Mouse (Mus musculus) kidney, adult 11 months (tissue): ENCODE data around the gene Cry2.

Experiments
- DNase-seq: peaks from one replicate; pipeline ENCODE4 v3.0.0; 2022

Gene Cry2

GRCm38 (mm10) chr2:92443313-92443712, 9.5 kb upstream of the Cry2 start:
- DNase-seq, result no peak

- DNase-seq, result no peak
Measured at GRCm38 (mm10) chr2:92442419-92443001, 8.7 kb upstream of the Cry2 start.

- DNase-seq, result no peak
Measured at GRCm38 (mm10) chr2:92440432-92440831, 6.6 kb upstream of the Cry2 start.

- DNase-seq, result no peak
Measured at GRCm38 (mm10) chr2:92438567-92438966, 4.7 kb upstream of the Cry2 start.

- peak; percentile 76 for DNase-seq
Measured at GRCm38 (mm10) chr2:92437875-92438274, 4.0 kb upstream of the Cry2 start.

- no peak for DNase-seq
Measured at GRCm38 (mm10) chr2:92437366-92437765, 3.5 kb upstream of the Cry2 start.

- no peak for DNase-seq
Measured at GRCm38 (mm10) chr2:92435023-92435422, 1.2 kb upstream of the Cry2 start.

GRCm38 (mm10) chr2:92434375-92434745, 517 bp upstream of the Cry2 start:
- DNase-seq, result no peak

- peak; percentile 82 for DNase-seq
Measured at GRCm38 (mm10) chr2:92432299-92433295, 1.2 kb downstream of the Cry2 start.

- no peak for DNase-seq
Measured at GRCm38 (mm10) chr2:92431611-92432179, 2.1 kb downstream of the Cry2 start.

- no peak for DNase-seq
Measured at GRCm38 (mm10) chr2:92430723-92431541, 2.9 kb downstream of the Cry2 start.

GRCm38 (mm10) chr2:92430089-92430488, 3.8 kb downstream of the Cry2 start:
- DNase-seq, result no peak

- peak; percentile 93 for DNase-seq
Measured at GRCm38 (mm10) chr2:92427882-92428281, 6.0 kb downstream of the Cry2 start.

- no peak for DNase-seq
Measured at GRCm38 (mm10) chr2:92426426-92426825, 7.4 kb downstream of the Cry2 start.

GRCm38 (mm10) chr2:92425366-92425765, 8.5 kb downstream of the Cry2 start:
- DNase-seq, result no peak

GRCm38 (mm10) chr2:92424462-92425308, 9.2 kb downstream of the Cry2 start:
- peak; percentile 62 for DNase-seq

GRCm38 (mm10) chr2:92423702-92424461, 10.0 kb downstream of the Cry2 start:
- DNase-seq, result peak; percentile 98

- DNase-seq, result no peak
Measured at GRCm38 (mm10) chr2:92423156-92423555, 10.7 kb downstream of the Cry2 start.

- DNase-seq, result peak; percentile 52
Measured at GRCm38 (mm10) chr2:92422388-92423135, 11.3 kb downstream of the Cry2 start.

GRCm38 (mm10) chr2:92421723-92422387, 12.0 kb downstream of the Cry2 start:
- peak; percentile 78 for DNase-seq
